Mouse (Mus musculus) c-Kit-positive CD71-positive TER-119-positive erythroid progenitor cells, embryonic 14.5 days (primary cell): ENCODE results near the gene Lrrc26.
"Not testable (repeated sequence)": the region's sequence is repeated elsewhere in the genome, so short reads cannot be mapped to it uniquely, and the experiment has no call there.

Experiments
- DNase-seq: peaks from one replicate; pipeline ENCODE4 v3.0.0-alpha.2; 2013; ENCODE audit warnings: low spot score

Gene Lrrc26

DNA sequence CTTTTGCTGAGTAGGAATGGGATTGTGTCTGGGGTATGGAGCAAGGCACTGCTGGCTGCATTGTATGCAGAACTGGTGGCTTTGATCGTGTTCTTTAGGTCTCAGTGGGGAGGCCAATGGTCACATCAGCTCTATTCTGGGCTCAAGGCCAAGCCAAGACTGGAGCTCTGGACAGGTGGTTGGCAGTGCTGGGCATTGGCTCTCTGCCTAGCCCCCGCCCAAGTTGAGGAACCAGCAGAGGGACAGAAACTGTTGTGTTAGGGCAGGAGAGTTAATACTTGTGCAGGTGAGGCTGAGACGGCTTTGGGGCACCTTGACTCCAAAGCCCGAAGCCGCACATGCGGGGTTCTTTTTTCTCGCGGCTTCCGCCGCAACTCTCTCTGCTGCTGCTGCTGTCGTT, at the start of gene Lrrc26:
Gene Lrrc26 (plus strand): TSS at position 265 of the 400 bp plus-strand sequence.
- no peak for DNase-seq

DNA sequence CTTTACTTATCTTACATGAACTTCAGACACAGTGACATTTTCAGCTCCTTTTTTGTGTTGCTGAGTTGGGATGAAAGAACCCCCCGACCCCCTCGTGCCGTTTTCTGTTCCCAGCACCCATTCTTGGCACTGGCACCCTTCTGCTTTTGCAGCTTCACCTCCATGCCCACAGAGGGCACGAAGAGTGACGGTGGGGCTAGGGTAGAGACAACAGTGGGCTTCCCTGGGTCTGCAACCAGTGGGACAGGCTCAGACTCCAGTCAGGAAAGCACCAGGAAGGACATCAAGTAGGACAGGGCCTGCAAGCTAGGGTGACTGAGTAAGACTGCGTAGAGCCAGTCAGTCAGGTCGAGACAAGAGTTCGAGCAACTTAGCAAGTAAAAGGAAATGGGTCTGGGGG, 49.4 kb upstream of the Lrrc26 start:
- no peak for DNase-seq

DNA sequence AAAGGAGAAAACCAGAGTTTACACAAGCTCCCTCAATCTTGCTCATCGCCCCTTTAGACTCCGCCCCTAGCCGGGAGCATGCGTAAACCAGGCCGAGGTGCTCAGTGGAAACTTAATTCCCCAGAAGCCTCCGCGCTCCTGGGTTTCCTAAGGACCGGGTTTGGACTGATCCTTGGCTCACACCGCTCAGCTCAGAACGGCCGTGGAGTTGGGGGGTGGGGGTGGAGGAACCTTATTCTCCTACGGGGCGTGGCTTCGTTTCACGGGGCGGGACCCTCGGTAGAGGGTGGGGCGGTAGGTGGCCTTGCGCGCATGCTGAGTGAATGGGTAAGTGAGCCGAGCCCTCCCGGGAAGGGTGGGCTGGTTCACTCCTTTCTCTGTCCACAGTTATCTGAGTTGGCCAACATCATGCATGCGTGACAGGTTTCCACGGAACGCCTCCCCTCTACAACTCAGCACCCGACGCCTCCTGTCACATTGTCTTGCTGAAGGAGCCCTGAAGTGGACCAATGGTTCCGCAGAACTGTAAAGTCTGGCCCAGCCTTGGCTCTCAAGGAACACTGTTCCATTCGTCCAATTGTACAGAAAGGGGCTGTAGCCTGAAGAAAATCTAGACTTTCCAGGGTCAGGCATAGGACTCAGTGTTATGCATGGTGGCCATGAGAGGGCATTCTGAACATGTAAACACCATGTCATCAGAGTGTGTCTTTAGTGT, 48.8 kb upstream of the Lrrc26 start:
- peak; percentile 63 for DNase-seq

DNA sequence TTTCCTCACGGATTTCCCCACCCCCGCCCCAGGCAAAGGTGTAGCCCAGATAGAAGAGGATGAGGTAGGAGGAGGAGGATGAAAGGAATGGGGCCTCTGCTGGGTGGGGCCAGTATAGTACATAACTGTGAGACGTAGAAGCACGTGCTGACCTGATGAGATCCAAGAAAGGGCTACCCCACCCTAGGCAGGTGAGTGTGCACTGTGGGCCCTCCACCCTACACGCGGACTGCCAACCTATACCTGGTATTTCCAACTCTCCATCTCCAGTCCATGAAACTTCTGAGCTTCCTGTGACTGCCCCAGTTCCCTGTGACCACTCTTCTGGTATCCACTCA, 48.3 kb upstream of the Lrrc26 start:
- no peak for DNase-seq

DNA sequence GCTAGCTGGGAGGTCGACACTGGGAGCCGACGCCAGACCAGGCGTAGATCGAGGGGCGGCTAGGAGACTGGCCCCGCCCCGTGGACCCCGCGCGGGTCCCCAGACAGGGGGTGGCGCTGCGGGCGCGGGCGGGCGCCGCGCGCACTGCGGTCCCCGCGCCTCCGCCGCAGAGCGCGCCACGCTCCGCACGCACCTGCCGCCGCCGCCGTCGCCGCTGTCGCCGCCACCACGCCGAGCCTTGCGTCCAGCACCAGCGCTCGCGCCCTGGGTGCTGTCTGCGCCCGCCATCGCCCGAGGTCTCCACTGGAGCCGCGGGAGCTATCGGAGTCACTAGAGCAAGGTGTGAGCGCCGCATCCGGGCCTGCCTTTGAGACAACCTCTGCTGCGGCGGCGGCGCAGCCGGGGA, 47.6 kb upstream of the Lrrc26 start, which contains the start of the genes Rnf208 and Cysrt1:
Gene Rnf208 (plus strand): TSS at position 155 of the 406 bp plus-strand sequence.
Gene Cysrt1 (minus strand): TSS at position 352 of the 406 bp plus-strand sequence.
- no peak for DNase-seq

DNA sequence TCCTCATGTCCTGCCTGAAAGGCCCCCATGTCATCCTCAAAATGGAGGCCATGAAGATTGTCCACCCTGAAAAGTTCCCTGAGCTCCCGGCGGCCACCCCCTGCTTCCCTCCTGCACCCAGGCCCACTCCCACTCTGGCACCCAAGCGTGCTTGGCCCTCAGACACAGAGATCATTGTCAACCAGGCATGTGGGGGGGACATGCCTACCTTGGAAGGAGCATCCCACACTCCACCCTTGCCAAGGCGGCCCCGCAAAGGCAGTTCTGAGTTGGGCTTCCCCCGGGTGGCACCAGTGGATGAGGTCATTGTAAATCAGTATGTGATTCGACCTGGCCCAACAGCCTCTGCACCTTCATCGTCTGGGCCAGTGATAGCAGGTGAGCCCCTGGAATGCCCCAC, 46.4 kb upstream of the Lrrc26 start:
- no peak for DNase-seq

DNA sequence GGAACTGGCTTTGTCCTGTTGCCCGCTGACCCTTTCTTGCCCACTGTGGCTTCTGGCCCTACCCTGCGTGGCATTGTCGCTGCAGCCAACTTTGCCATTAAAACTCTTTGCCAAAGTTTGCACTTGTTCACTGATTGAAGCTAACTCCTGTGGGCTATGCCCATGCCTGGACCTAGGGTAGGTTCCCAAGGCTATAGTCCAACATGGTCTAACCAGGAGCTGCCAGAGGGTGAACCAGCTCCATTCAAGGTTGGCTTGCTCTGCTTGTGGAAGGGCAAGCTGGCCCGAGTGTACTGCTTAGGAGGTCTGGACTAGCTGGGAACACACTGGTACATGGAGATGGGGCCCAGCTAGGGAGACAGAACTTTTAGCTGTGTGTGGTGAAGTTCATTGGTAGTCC, 45.6 kb upstream of the Lrrc26 start:
- DNase-seq = no peak

DNA sequence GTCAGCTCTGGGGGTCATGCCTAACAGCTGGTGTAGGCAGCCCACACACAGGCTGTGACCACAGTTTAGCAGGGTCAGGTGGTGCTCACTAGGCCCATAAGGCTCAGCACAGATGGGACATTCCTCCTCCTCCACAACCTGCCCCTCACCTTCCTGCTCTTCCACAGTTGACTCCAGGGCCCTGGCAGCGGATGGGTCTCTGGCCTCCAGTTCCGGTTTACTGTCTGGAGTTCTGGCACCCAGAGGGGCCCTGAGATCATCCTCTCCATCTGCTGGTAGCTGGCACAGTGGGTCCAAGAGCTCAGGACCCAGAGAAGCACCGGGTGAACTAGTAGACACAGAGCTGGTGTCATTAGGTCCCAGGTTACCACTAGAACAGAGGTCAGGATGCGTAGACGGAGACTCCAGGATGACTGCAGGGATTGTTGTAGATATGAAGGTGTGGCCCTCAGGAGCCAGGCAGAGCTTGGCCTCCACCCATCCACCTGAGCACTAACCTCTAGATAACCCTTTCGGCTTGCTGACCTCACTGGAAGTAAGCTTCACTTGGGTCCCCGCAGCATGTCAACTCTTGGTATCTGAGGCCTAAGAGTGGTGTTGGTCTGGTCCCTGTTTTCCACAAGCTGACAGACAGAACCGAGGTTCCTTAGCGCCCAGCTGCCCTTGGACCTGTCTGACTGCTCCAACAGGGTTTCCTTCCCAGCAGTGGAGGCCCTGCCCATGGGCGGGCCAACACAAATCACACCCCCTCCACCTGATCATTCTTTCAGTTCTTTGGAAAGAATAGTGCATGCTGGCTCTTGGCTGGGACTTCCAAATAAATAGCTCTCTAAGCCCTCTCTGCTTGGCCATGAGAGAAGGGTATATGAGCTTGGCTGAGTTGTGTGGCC, 43.3 kb upstream of the Lrrc26 start, which contains the start of gene AL732309.1:
Gene AL732309.1 (minus strand): TSS at position 681 of the 890 bp plus-strand sequence.
- no peak for DNase-seq

DNA sequence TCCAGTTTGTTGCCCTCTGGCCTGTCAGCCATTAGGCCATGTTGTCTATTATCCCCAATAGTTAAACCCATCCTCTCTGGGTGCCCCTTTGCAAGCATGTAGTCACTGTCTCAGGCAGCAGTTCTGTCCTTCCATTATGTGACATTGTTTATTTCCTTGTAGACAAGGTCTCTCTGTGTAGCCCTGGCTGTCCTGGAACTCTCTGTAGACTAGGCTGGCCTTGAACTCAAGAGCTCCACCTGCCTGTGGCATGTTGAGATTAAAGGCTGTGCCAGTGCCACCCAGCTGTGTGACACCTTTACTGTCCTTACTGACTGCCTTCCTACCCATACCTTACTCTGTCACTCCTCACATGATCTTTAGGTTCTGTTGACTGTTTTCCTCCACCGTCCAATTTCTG, 37.4 kb upstream of the Lrrc26 start:
- no peak for DNase-seq

DNA sequence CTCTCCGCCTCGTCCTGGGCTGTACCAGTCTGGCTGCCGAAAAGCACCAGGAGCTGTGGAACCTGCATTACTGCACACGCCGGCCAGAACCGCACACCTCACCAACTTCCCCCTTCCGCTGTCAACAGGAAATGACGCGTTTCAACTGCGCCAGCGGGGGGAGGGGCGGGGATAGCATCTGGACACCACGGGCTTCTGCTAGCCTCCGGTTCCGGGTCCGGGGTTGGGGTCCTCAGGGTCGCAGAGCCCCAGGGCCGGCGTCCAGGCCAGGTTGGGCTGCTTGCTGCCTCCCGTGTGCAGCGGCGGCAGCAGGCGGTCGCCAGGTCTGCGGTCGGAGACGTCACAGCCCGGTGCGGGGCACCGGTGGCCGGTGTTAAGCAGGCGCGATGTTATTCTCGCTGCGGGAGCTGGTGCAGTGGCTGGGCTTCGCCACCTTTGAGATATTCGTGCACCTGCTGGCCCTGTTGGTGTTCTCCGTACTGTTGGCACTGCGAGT, 34.4 kb upstream of the Lrrc26 start, which contains the start of gene Tmem203:
Gene Tmem203 (plus strand): TSS at position 156 of the 496 bp plus-strand sequence.
- DNase-seq = peak; percentile 89

DNA sequence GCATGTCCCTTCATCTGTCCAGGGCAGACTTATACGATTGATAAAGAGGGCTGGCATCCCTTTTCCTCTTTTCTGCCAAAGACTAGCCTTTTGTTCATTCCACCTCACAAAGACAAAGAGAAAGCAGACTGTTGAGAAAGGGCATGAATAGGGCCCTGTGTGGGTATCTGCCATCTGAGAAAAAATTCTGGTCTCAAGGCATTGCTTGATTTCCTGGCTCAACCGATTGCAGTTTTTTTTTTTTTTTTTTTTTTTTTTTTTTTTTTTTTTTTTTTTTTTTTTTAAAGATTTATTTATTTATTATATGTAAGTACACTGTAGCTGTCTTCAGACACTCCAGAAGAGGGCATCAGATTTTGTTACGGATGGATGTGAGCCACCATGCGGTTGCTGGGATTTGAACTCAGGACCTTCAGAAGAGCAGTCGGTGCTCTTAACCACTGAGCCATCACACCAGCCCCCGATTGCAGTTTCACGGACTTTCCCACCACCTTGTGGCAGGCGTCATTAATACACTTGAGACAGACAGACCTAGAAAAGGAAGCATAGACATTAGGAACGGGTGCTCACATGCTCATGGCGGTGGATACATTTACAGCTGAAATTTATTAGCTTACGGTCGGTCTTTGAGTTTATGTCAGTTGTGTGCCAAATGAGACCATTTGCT, 33.1 kb upstream of the Lrrc26 start:
- DNase-seq = peak; percentile 73

DNA sequence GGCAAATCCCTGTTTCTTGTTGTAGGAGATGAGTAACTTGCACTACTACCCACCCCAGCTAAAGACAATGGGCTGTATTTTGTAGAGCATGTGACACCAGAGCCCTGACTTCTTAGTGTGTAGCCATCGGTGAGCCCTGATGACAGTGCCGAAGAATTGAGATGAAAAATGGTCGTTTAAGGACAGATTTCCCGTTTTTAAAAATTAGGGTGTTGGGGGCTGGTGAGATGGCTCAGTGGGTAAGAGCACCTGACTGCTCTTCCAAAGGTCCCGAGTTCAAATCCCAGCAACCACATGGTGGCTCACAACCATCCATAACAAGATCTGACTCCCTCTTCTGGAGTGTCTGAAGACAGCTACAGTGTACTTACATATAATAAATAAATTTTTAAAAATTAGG, 32.5 kb upstream of the Lrrc26 start:
- DNase-seq = not testable (repeated sequence)

DNA sequence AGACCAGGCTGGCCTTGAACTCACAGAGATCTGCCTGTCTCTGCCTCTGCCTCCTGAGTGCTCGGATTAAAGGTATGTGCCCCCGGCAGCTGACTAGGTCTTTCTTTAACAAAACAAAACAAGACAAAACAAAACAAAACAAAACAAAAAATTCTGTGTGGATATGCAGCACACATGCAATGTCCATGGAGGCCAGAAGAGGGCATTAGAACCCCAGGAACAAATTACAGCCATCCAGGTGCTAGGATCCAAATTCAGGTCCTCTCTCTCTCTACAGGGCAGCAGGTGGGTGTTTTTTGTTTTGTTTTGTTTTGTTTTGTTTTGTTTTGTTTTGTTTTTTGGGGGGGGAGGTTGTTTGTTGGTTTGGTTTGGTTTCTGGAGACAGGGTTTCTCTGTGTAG, 30.8 kb upstream of the Lrrc26 start:
- peak; percentile 35 for DNase-seq

DNA sequence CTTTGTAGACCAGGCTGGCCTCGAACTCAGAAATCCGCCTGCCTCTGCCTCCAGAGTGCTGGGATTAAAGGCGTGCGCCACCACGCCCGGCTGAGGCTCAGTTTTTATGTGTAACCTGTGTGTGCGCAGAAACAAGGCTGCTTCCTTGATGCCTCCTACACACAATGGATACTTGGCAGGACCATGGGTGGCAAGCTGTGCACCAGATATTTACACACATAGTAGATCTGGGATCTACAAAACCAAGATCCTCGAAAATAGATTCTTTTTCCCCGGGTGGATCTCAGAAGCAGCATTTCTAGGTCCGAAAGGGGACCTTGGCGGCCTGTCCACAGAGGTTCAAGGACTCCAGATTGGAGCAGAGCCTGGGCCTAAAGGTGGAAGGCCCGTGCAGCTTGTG, 27.8 kb upstream of the Lrrc26 start:
- no peak for DNase-seq

DNA sequence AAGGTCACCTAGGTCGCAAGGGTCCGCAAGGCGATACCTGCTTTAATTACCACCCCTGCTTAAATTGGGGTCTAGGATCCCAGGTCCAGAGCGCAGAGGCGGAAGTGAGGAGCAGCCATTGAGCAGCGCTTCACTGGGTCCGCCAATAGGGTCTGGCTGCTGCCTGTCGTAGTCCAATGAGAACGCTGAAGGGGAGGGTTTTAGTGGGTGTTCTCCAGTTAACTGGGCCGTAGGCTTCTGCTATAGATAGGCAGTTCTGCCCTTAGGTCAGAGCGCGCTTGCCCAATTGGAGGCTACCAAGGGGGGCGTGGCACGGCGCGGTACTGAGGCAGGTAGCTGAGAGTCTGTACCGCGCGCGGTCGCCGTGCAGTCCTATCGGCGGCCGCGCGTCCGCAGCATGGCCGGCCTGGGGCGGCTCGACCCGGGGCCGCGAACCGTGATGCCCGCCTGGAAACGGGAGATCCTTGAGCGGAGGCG, 27.4 kb upstream of the Lrrc26 start, which contains the start of gene Tprn:
Gene Tprn (plus strand): TSS at position 328 of the 477 bp plus-strand sequence.
- DNase-seq = peak; percentile 95

DNA sequence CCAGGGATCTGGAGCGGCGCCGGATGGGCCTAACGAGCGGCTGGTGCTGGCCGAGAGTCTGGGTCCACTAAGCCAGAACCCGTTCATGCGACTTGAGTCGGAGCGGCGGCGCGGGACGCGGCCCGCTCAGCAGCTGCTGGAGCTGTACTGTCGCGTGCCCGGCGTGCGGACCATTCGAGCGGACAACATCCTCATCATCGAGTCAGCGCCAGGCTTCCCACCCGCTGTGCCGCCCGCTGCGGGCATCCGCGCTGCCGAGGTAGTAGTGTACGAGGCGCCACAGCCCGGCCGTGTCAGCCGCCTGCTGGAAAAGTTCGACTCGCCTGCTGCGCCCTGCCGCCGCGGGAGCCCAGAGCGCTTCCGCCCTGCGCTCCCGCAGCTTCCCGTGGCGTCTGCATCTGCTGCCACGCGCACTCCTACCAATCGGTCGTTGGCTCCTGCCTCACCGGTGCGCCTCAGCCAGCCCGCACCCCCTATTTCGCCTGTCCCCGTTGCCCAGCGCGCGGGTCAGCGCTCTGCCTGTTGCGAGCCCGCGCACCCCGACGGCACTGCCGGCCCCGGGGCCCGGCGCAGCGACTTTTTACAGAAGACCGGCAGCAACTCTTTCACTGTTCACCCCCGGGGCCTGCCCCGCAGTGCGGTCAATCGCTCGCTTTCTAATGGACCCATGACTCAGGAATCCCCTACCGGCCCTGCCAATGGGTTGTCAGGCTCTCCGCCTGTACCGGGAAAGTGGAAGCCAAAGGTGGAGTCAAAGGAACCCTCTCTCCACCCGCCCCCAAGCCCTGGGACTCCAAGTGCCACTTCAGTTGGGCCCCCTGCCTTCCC, 26.7 kb upstream of the Lrrc26 start:
- DNase-seq = peak; percentile 51

DNA sequence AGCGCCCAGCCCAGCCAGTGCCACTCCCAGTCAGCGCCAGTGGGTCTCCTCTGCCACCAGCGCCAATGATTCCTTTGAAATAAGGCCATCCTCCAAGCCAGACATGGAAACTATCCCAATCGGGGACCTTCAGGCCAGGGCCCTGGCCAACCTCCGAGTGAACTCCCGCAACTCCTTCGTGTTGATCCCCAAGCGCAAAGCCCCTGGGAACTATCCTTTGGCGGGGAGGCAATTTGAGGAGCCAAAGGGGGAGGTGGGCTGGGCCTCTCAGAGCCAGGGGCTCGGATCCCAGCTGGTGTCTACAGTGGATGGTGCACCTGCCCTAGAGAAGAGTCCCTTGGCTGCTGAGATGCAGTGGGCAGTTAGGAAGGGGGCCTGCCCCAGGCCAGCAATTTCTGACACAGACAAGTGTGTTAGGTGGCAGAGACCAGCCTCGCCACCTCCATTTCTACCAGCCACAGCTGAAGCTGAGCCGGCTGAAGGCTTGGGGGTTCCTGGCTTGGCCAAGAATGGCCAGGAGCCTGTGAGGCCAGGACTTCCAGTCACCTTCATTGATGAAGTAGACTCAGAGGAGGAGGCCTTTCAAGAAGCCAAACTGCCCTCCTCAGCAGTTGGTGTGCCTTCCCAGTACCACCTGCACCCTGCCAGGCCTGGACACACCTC, 26.0 kb upstream of the Lrrc26 start:
- DNase-seq = no peak

DNA sequence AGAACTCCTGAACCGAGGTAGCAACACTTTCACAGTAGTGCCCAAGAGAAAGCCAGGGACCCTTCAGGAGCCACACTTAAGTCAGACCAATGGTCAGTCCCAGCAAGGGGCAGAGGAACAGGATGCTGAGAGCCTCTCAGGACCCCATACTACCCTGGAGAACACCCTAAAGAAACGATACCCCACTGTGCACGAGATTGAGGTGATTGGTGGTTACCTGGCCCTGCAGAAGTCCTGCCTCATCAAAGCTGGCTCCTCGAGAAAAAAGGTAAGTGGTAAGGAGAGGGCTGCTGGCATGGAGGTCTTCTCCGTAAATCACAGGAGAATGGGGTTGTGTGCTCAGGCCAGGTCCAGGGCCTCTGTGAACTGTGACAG, 25.4 kb upstream of the Lrrc26 start:
- DNase-seq = no peak

DNA sequence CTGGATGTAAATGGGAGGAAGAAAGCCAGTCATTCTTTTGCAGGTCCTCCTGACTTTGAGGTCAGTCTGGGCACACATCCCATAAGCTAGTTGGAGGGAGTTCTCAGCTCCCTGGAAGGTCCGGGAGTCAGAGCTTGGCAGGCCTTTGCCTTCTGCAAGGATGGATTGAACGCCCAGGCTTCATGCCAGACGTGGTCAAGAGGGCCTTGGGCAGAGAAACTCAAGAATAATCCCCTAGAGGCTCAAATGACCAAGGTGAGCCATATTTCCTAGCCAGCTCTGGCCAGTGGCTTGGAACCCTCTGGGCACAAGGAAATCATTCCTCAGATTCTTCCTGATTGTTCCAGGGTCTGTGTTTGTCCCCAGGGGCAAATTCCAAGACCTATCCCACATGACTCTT, 24.9 kb upstream of the Lrrc26 start:
- DNase-seq = no peak

DNA sequence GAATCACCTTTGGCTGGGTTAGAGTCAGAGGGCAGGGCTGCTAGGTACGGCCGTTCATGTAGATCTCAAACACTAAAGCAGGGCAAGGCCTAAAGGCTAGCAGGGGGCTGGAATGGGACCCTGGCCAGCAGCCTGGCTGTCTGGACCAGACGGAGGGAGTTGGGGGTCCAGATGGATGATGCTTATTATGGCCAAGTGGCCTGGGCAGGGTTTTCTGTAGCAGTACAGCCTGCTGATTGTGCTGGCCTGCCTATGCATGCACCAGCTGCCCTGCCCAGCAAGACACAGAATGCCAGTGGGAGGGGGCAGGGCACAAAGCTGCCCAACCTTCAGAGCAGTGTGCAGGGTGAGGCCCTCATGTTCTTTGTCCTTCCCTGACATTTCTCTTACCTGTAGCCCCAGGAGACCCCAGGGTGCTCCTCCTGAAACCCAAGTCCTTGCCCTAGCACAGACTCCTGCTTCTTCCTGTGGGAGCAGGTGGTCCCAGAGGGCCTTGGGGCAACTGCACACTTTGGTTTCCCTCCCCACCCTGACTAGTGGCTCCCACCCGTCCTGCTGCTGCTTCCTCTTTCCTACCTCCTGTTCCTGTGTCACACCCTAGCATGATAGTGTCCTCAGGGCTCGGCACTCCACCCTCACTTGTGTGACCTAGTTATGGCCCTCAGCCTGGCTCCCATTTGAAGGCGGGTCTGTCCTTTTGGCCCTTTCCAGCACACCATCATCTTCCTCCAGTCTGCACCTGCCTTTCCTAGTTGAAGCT, 23.6 kb upstream of the Lrrc26 start:
- no peak for DNase-seq
